Mouse (Mus musculus): ENCODE measurements at regions not wholly inside any gene's neighbourhood (a gene's known extent, or its start where the extent isn't known, plus 50 kb on each side); places are given as distances from the start of the nearest gene placed in this dataset.

- Histone ChIP-seq H3K27ac (ENCODE audit: insufficient read depth, low read depth, low read length, poor library complexity, severe bottlenecking) (no peak overlapping the region), H3K9me3 (ENCODE audit: control insufficient read depth, insufficient read depth, low read depth, low read length) (no peaks in the 10 kb centered on the region), H3K4me1 (ENCODE audit: control insufficient read depth in 2 of 2, insufficient read depth in 2 of 2, low read length in 2 of 2, poor library complexity in 1 of 2) (no peaks in the 10 kb centered on the region), H3K4me3 (ENCODE audit: insufficient read depth in 1 of 2, low read depth in 1 of 2, low read length in 2 of 2, poor library complexity in 1 of 2, severe bottlenecking in 1 of 2) (no peak overlapping the region), H3K9ac (ENCODE audit: insufficient read depth, low read depth, low read length, poor library complexity, severe bottlenecking) (no peak overlapping the region), H3K36me3 (ENCODE audit: control insufficient read depth, insufficient read depth, low read length, poor library complexity, severe bottlenecking) (no peaks in the 10 kb centered on the region)
- DNase-seq (ENCODE audit: low read depth, low spot score) = no peak
- no peak for TF ChIP-seq MAFK (IDR thresholded peaks at IDR 0.05; ENCODE audit: insufficient read depth, low read depth, low read length)
- TF ChIP-seq HCFC1 (IDR thresholded peaks at IDR 0.05; ENCODE audit: borderline replicate concordance, insufficient read depth, low read length) = no peak
- no peak for TF ChIP-seq ZC3H11A (IDR thresholded peaks at IDR 0.05; ENCODE audit: borderline replicate concordance, low read depth, low read length)
- no peak for TF ChIP-seq CHD2 (IDR thresholded peaks at IDR 0.05; ENCODE audit: low read depth, low read length)
- no peak for TF ChIP-seq ZNF384 (IDR thresholded peaks at IDR 0.05; ENCODE audit: low read depth, low read length)
- in situ Hi-C loops (cut with MboI; ENCODE audit: low sequenced_read_pairs in 2 of 2, unreplicated experiment in 2 of 2) = no loop called here
Measured at GRCm38 (mm10) chr15:60431916-60432315, 415.5 kb upstream of the 4933412E24Rik start.

- H3K36me3 ChIP-seq (ENCODE audit: control insufficient read depth, insufficient read depth, low read length, poor library complexity, severe bottlenecking) = no peaks in the 10 kb centered on the region
- H3K27ac ChIP-seq (ENCODE audit: insufficient read depth, low read depth, low read length, poor library complexity, severe bottlenecking) = no peak overlapping the region
- no peak overlapping the region for H3K4me3 ChIP-seq (ENCODE audit: insufficient read depth in 1 of 2, low read depth in 1 of 2, low read length in 2 of 2, poor library complexity in 1 of 2, severe bottlenecking in 1 of 2)
- no peaks in the 10 kb centered on the region for H3K4me1 ChIP-seq (ENCODE audit: control insufficient read depth in 2 of 2, insufficient read depth in 2 of 2, low read length in 2 of 2, poor library complexity in 1 of 2)
- no peak for TF ChIP-seq HCFC1 (IDR thresholded peaks at IDR 0.05; ENCODE audit: borderline replicate concordance, insufficient read depth, low read length)
- no peaks in the 10 kb centered on the region for H3K9me3 ChIP-seq (ENCODE audit: control insufficient read depth, insufficient read depth, low read depth, low read length)
- in situ Hi-C loops (cut with MboI; ENCODE audit: low sequenced_read_pairs in 2 of 2, unreplicated experiment in 2 of 2) = no loop called here
- no peak for DNase-seq (ENCODE audit: low read depth, low spot score)
- no peak overlapping the region for H3K9ac ChIP-seq (ENCODE audit: insufficient read depth, low read depth, low read length, poor library complexity, severe bottlenecking)
Measured at GRCm38 (mm10) chr15:60419081-60419480, 402.7 kb upstream of the 4933412E24Rik start.

- no peak for TF ChIP-seq CHD2 (IDR thresholded peaks at IDR 0.05; ENCODE audit: low read depth, low read length)
- no peak for TF ChIP-seq ZNF384 (IDR thresholded peaks at IDR 0.05; ENCODE audit: low read depth, low read length)
- no peak for TF ChIP-seq ZC3H11A (IDR thresholded peaks at IDR 0.05; ENCODE audit: borderline replicate concordance, low read depth, low read length)
- no peak for TF ChIP-seq MAFK (IDR thresholded peaks at IDR 0.05; ENCODE audit: insufficient read depth, low read depth, low read length)
- Histone ChIP-seq H3K36me3 (ENCODE audit: control insufficient read depth, insufficient read depth, low read length, poor library complexity, severe bottlenecking) (no peaks in the 10 kb centered on the region), H3K9ac (ENCODE audit: insufficient read depth, low read depth, low read length, poor library complexity, severe bottlenecking) (no peak overlapping the region), H3K4me1 (ENCODE audit: control insufficient read depth in 2 of 2, insufficient read depth in 2 of 2, low read length in 2 of 2, poor library complexity in 1 of 2) (no peaks in the 10 kb centered on the region), H3K4me3 (ENCODE audit: insufficient read depth in 1 of 2, low read depth in 1 of 2, low read length in 2 of 2, poor library complexity in 1 of 2, severe bottlenecking in 1 of 2) (no peak overlapping the region), H3K27ac (ENCODE audit: insufficient read depth, low read depth, low read length, poor library complexity, severe bottlenecking) (no peak overlapping the region), H3K9me3 (ENCODE audit: control insufficient read depth, insufficient read depth, low read depth, low read length) (no peaks in the 10 kb centered on the region)
- in situ Hi-C loops (cut with MboI; ENCODE audit: low sequenced_read_pairs in 2 of 2, unreplicated experiment in 2 of 2) = no loop called here
- DNase-seq (ENCODE audit: low read depth, low spot score) = no peak
Measured at GRCm38 (mm10) chr15:60392267-60392666, 375.9 kb upstream of the 4933412E24Rik start.

- Histone ChIP-seq H3K9ac (ENCODE audit: insufficient read depth, low read depth, low read length, poor library complexity, severe bottlenecking) (no peak overlapping the region), H3K4me1 (ENCODE audit: control insufficient read depth in 2 of 2, insufficient read depth in 2 of 2, low read length in 2 of 2, poor library complexity in 1 of 2) (no peaks in the 10 kb centered on the region), H3K4me3 (ENCODE audit: insufficient read depth in 1 of 2, low read depth in 1 of 2, low read length in 2 of 2, poor library complexity in 1 of 2, severe bottlenecking in 1 of 2) (no peak overlapping the region), H3K9me3 (ENCODE audit: control insufficient read depth, insufficient read depth, low read depth, low read length) (no peaks in the 10 kb centered on the region), H3K36me3 (ENCODE audit: control insufficient read depth, insufficient read depth, low read length, poor library complexity, severe bottlenecking) (no peaks in the 10 kb centered on the region), H3K27ac (ENCODE audit: insufficient read depth, low read depth, low read length, poor library complexity, severe bottlenecking) (no peak overlapping the region)
- DNase-seq (ENCODE audit: low read depth, low spot score) = no peak
- in situ Hi-C loops (cut with MboI; ENCODE audit: low sequenced_read_pairs in 2 of 2, unreplicated experiment in 2 of 2) = no loop called here
- no peak for TF ChIP-seq ZC3H11A (IDR thresholded peaks at IDR 0.05; ENCODE audit: borderline replicate concordance, low read depth, low read length)
- no peak for TF ChIP-seq HCFC1 (IDR thresholded peaks at IDR 0.05; ENCODE audit: borderline replicate concordance, insufficient read depth, low read length)
- no peak for TF ChIP-seq ZNF384 (IDR thresholded peaks at IDR 0.05; ENCODE audit: low read depth, low read length)
- TF ChIP-seq CHD2 (IDR thresholded peaks at IDR 0.05; ENCODE audit: low read depth, low read length) = no peak
- TF ChIP-seq MAFK (IDR thresholded peaks at IDR 0.05; ENCODE audit: insufficient read depth, low read depth, low read length) = no peak
Measured at GRCm38 (mm10) chr15:60390336-60390735, 373.9 kb upstream of the 4933412E24Rik start.

- Histone ChIP-seq H3K36me3 (ENCODE audit: control insufficient read depth, insufficient read depth, low read length, poor library complexity, severe bottlenecking) (no peaks in the 10 kb centered on the region), H3K4me1 (ENCODE audit: control insufficient read depth in 2 of 2, insufficient read depth in 2 of 2, low read length in 2 of 2, poor library complexity in 1 of 2) (no peaks in the 10 kb centered on the region), H3K27ac (ENCODE audit: insufficient read depth, low read depth, low read length, poor library complexity, severe bottlenecking) (no peak overlapping the region), H3K4me3 (ENCODE audit: insufficient read depth in 1 of 2, low read depth in 1 of 2, low read length in 2 of 2, poor library complexity in 1 of 2, severe bottlenecking in 1 of 2) (no peak overlapping the region), H3K9me3 (ENCODE audit: control insufficient read depth, insufficient read depth, low read depth, low read length) (no peaks in the 10 kb centered on the region), H3K9ac (ENCODE audit: insufficient read depth, low read depth, low read length, poor library complexity, severe bottlenecking) (no peak overlapping the region)
- no peak for DNase-seq (ENCODE audit: low read depth, low spot score)
- in situ Hi-C loops (cut with MboI; ENCODE audit: low sequenced_read_pairs in 2 of 2, unreplicated experiment in 2 of 2) = no loop called here
- TF ChIP-seq HCFC1 (IDR thresholded peaks at IDR 0.05; ENCODE audit: borderline replicate concordance, insufficient read depth, low read length) (no peak), ZC3H11A (IDR thresholded peaks at IDR 0.05; ENCODE audit: borderline replicate concordance, low read depth, low read length) (no peak), ZNF384 (IDR thresholded peaks at IDR 0.05; ENCODE audit: low read depth, low read length) (no peak)
Measured at GRCm38 (mm10) chr15:60387962-60388361, 371.5 kb upstream of the 4933412E24Rik start.

All from ES-E14 (cell line).